Mouse (Mus musculus) lung, embryonic 15.5 days (tissue): ENCODE measurements around the gene Prpf8. TPM values are rescaled to one million over a fixed set of nuclear protein-coding genes. Genes with fewer than 3 reads are reported as not detected.
A peak's percentile ranks its signal among the peaks of the same experiment; 100 is the strongest.

Experiments
- ATAC-seq: fragments of 200-750 bp; cut with Nextera tagmentation; 2 replicates; pipeline ENCODE4 v1.8.0; 2017; ENCODE audit warnings: moderate number of reproducible peaks, borderline replicate concordance; ENCODE audit not compliant: low FRiP score, low TSS enrichment; ENCODE audit errors: extremely low read depth
- H3K27ac ChIP-seq: fragments of 300-500 bp; sonication (generic); 2 replicates; pipeline ENCODE4 v1.5.1; 2015; ENCODE audit warnings: moderate library complexity, mild to moderate bottlenecking, inconsistent platforms
- H3K27me3 ChIP-seq: fragments of 300-500 bp; sonication (generic); 2 replicates; pipeline ENCODE4 v1.6.1; 2015; ENCODE audit warnings: inconsistent platforms
- H3K36me3 ChIP-seq: fragments of 300-500 bp; sonication (generic); 2 replicates; pipeline ENCODE4 v1.6.1; 2015; ENCODE audit warnings: inconsistent platforms
- H3K4me1 ChIP-seq: fragments of 300-500 bp; sonication (generic); 2 replicates; pipeline ENCODE4 v1.6.1; 2015; ENCODE audit warnings: inconsistent platforms
- H3K4me2 ChIP-seq: fragments of 300-500 bp; sonication (generic); 2 replicates; pipeline ENCODE4 v1.6.1; 2015; ENCODE audit warnings: inconsistent platforms, mild to moderate bottlenecking, moderate library complexity
- H3K4me3 ChIP-seq: fragments of 300-500 bp; sonication (generic); 2 replicates; pipeline ENCODE4 v1.5.1; 2015; ENCODE audit warnings: mild to moderate bottlenecking, inconsistent platforms
- H3K9ac ChIP-seq: fragments of 300-500 bp; sonication (generic); 2 replicates; pipeline ENCODE4 v1.6.1; 2015; ENCODE audit warnings: inconsistent platforms
- H3K9me3 ChIP-seq: fragments of 300-500 bp; sonication (generic); 2 replicates; pipeline ENCODE4 v1.6.1; 2016; ENCODE audit warnings: inconsistent platforms
- WGBS: fragments of 180-500 bp; shearing (Covaris S2); methylation state at CpG from one replicate; pipeline ENCODE4 v1.1.7; 2015; 5-methylcytosine and 5-hydroxymethylcytosine counted together
- polyA plus RNA-seq: library from polyadenylated mRNA; unstranded; fragments of >200 nt; fragmentation: Nextera tagmentation; extraction: Ambion mirVana; gene quantifications from 2 replicates; pipeline ENCODE4 v1.2.1, GENCODE M21; 2015

The Prpf8 gene
- polyA plus RNA-seq, 1 experiment from 2014 or later = 56.9 TPM

DNA sequence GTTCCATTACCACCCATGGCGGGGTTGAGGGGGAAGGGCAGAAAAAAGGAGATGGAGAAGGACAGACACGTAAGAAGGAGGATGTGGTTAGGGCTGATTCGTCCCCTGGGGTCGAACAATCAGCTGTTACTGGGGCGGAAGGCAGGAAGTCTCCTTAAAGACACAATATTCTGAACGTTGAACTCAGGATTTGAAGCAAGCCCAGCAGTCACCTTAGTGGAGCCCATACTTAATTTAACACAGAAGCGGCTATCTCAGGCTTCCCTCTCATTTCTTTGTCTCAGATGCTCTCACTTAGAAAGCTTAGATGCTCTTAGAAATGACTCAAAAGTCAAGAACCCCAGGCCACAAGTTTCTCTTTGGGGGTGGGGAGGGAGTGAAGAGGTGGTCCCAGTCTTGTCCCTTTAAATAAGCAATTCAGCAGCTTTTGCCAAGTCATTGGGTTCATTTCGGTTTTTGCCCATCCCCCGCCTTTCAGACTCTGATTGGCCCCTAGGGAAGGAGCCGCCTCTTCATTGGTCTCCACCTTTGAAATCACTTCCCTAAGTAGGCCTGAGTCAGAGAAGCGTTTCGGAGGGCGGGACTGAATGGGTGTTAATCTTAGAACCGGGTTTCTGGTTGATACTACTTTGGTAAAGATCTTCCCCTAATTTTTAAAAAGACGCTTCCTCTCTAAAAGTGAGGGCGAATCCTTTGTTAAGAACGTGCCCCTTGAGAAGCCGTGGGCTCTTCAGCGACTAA is 26.3 kb upstream of the Prpf8 start:
- Histone ChIP-seq H3K9ac (peak overlapping the region; percentile 59), H3K27ac (peak overlapping the region; percentile 98), H3K4me2 (peak overlapping the region; percentile 98), H3K9me3 (no peaks in the 10 kb centered on the region), H3K27me3 (no peaks in the 10 kb centered on the region), H3K4me3 (peak overlapping the region; percentile 46), H3K4me1 (peaks cover 35% of the 10 kb centered on the region), H3K36me3 (peaks cover 3% of the 10 kb centered on the region)
- peak; percentile 59; the same call in 1 of the 2 replicates for ATAC-seq
- 6% methylated on average over 19 of the region's 19 CpGs for WGBS

DNA sequence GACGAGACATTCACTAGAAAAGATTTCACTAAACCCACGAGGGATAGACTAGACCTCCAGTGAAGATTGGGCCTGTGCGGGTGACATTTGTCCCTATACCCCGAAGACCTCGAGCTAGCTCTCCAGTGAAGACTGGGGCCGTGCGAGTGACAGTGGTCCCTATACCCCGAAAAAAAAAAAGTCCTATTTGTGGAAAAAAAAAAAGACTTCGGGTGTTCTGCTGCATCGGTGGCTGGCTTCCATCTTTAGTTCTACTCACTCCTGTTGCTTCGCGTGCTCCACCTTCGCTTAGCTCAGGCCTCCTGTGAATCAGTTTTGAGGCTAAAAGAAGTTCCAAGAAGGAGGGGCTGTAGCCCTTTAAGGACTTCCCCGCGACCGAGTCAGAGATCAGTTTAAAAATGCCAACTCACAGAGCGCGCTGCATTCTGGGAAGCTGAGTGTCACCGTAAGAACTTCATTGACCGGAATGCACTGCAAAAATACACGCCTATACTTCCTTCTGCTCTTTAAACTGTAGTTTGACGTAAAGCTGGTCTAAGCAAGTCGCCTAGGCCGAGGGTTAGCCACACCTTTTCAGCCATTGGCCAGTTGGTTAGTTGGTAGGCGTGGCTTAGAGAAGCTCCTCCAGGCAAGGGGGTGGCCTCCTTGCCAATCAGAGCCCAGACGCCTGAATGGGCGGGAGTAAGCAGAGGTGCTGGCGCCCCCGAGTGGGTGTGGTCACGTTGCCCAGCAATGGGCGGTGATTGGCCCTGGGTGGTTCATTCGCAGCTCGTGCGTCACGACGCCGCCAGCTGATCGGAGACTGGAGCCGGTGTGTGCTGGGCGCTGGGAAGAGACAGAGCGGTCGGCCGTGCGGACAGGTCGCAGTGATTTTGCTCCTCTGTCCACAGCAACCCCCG is 25.5 kb upstream of the Prpf8 start, which contains the start of gene Tlcd2:
TSS of gene Tlcd2 (plus strand) at position 872 of the 899 bp plus-strand sequence.
- Histone ChIP-seq H3K4me2 (peak within 1 kb of the TSS; percentile 98), H3K4me3 (peak within 1 kb of the TSS; percentile 89), H3K27ac (peak within 1 kb of the TSS; percentile 98), H3K4me1 (peaks cover 35% of the 10 kb centered on the region), H3K36me3 (peaks cover 8% of the 10 kb centered on the region), H3K9me3 (no peaks in the 10 kb centered on the region), H3K27me3 (no peaks in the 10 kb centered on the region), H3K9ac (peak within 1 kb of the TSS; percentile 62)
- under 1% methylated on average over 46 of the region's 46 CpGs for WGBS
- ATAC-seq = peak; percentile 92

DNA sequence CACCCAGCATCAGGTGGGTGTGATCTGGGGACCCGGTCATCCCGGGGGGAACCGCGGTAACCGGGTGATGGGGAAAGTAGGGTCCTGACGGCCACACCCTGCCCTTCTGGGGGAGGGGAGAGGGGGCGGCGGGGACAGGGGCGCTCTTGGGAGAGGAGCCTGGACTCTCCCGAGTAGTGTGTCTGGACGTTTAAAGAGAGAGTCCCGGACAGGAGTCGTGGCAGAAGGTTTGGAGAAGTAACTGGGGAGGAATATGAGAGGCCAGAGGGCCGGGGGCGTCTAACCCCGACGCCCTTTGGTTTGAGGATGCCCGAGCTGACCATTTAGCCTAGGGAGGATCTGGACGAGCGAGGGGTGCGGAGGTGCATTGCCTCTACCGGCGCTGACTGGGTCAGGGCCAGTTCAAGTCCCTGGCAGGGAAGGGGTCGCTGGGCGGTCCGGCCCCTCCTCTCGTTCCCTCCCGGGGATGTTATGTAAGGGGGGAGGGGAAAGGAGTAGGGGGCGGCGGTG is 24.8 kb upstream of the Prpf8 start:
- Histone ChIP-seq H3K27ac (peak overlapping the region; percentile 65), H3K4me1 (peaks cover 35% of the 10 kb centered on the region), H3K4me3 (peak overlapping the region; percentile 89), H3K36me3 (peaks cover 8% of the 10 kb centered on the region), H3K4me2 (peak overlapping the region; percentile 98), H3K27me3 (no peaks in the 10 kb centered on the region), H3K9me3 (no peaks in the 10 kb centered on the region), H3K9ac (peak overlapping the region; percentile 62)
- peak; percentile 2; the same call in 1 of the 2 replicates for ATAC-seq
- under 1% methylated on average over 28 of the region's 30 CpGs for WGBS

DNA sequence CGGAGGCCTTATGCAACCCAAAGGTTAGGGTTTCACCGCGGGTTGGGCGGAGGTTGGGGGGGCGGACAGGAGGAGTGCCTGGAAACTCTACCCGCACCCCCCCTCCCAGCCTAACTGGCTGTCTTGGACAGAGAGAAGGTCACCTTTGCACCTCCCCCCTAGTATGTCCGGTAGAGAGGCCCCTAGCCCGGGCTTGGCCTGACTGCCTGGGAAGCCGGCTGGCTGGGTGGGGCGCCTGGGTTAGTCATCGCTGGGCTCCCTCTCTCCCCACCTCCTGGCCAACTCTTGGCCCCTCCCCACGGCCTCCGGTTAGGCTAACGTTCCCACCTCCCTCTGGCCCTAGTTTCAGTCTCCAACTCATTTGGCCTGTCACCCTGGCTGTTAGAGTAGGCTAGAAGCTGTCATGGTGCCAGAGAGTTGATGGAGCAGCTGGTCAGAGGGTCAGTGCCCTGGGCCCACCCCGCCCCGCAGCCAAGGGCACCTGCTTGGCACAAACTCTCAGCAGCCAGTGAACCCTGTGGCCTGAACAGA is 24.3 kb upstream of the Prpf8 start:
- peaks cover 36% of the 10 kb centered on the region for H3K4me1 ChIP-seq
- ATAC-seq = no peak
- H3K4me3 ChIP-seq = peak overlapping the region; percentile 89
- peak overlapping the region; percentile 62 for H3K9ac ChIP-seq
- H3K9me3 ChIP-seq = no peaks in the 10 kb centered on the region
- H3K4me2 ChIP-seq = peak overlapping the region; percentile 98
- WGBS = 1% methylated on average over 15 of the region's 16 CpGs
- H3K27ac ChIP-seq = peak overlapping the region; percentile 65
- no peaks in the 10 kb centered on the region for H3K27me3 ChIP-seq
- H3K36me3 ChIP-seq = peaks cover 8% of the 10 kb centered on the region

DNA sequence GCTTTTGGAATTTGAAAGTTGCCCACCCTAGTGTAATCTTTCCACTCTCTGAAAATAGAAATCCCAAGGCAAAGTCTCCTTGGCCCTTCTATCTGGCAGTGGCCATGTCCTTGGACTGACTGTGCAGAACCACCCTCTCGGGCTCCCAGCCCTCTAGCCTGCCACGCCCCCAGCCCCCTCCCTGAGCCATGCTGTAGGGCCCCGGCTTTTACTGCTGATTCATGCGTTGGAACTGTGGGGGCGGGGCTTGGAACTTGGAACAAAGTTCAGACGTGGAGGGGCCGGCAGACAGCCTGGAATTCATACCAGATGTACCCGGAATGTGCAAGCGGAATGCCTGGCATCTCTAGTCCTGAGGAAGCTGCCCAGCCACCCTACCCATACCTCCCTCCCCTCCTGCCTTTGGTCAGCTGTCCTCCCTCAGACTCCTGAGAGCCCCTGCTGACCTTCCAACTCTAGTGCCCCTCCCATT is 23.7 kb upstream of the Prpf8 start:
- Histone ChIP-seq H3K27me3 (no peaks in the 10 kb centered on the region), H3K9ac (peak overlapping the region; percentile 62; the same call in 1 of the 2 replicates), H3K4me2 (peak overlapping the region; percentile 98), H3K4me3 (peak overlapping the region; percentile 89), H3K9me3 (no peaks in the 10 kb centered on the region), H3K4me1 (peaks cover 42% of the 10 kb centered on the region), H3K27ac (peak overlapping the region; percentile 65), H3K36me3 (peaks cover 8% of the 10 kb centered on the region)
- peak; percentile 16; the same call in 1 of the 2 replicates for ATAC-seq
- WGBS = under 1% methylated on average over 9 of the region's 9 CpGs

DNA sequence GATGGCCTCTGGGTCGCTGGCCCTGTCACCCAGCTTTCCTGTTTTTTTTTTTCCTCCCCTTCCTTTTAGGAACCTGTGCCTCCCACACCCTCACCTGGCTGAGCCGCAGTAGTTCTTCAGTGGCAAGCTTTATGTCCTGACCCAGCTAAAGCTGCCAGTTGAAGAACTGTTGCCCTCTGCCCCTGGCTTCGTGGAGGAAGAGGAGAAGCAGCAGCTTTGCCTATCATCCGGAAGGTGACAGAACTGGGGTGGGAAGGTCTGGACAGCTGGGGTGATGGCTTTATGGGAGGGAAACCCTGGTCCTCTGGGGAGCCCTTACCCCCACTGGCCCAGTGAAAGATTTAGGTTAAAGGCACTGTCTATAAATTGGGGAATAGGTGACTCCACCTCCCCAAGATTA is 23.0 kb upstream of the Prpf8 start:
- no peak for ATAC-seq
- WGBS = 51% methylated on average over 4 of the region's 4 CpGs
- Histone ChIP-seq H3K27ac (peak overlapping the region; percentile 65), H3K4me1 (peaks cover 48% of the 10 kb centered on the region), H3K4me3 (no peak overlapping the region), H3K27me3 (no peaks in the 10 kb centered on the region), H3K36me3 (peaks cover 8% of the 10 kb centered on the region), H3K4me2 (peak overlapping the region; percentile 98), H3K9ac (peak overlapping the region; percentile 21; the same call in 1 of the 2 replicates), H3K9me3 (no peaks in the 10 kb centered on the region)

DNA sequence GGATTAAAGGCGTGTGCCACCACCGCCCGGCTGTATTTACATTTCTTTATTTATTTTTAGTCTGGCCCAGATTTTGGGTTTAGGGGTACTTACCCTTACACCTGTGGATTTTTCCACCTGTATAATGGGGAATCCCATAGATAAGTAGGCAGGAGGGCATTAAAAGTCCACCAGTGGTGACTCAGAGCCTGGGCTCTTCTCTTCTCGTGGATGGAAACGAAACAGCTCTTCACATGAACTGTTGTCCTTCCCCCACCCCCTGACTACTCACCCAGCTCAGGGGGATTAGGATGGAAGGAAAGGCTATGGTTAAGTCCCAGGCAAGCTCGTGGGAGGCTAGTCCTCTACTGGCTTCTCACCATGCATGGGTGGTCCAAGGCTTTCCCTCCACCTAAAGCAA is 22.2 kb upstream of the Prpf8 start:
- H3K4me3 ChIP-seq = no peak overlapping the region

DNA sequence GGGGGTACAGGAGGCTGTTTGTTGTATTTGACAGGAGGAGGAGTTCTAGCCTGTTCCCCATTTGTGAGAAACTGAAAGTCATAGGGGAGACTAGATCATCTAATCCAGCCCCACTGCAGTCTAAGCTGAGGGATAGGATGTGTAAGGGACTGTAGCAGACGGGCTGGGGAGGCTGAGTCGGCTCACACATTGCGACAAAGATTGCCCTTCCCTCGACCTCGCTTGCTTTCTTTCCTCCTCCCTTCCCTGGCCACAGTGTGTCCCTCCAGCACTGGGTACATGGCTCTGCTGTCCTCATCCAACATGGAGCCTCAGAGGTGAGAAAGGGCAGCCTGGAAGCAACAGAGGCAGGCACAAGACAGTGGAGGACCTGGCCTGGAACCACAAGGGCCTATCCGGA is 21.6 kb upstream of the Prpf8 start:
- H3K9me3 ChIP-seq = no peaks in the 10 kb centered on the region
- no peaks in the 10 kb centered on the region for H3K27me3 ChIP-seq
- no peak overlapping the region for H3K4me2 ChIP-seq
- no peak overlapping the region for H3K9ac ChIP-seq
- H3K4me3 ChIP-seq = no peak overlapping the region
- peaks cover 38% of the 10 kb centered on the region for H3K4me1 ChIP-seq
- peaks cover 8% of the 10 kb centered on the region for H3K36me3 ChIP-seq
- WGBS = 79% methylated on average over 6 of the region's 6 CpGs
- H3K27ac ChIP-seq = no peak overlapping the region
- ATAC-seq = no peak

More for the DNA sequence above, 22.2 kb upstream of the Prpf8 start:
- Histone ChIP-seq H3K4me1 (peaks cover 44% of the 10 kb centered on the region), H3K36me3 (peaks cover 8% of the 10 kb centered on the region), H3K27me3 (no peaks in the 10 kb centered on the region), H3K27ac (no peak overlapping the region), H3K9ac (no peak overlapping the region), H3K4me2 (no peak overlapping the region), H3K9me3 (no peaks in the 10 kb centered on the region)
- WGBS = 82% methylated on average over 6 of the region's 6 CpGs
- no peak for ATAC-seq

DNA sequence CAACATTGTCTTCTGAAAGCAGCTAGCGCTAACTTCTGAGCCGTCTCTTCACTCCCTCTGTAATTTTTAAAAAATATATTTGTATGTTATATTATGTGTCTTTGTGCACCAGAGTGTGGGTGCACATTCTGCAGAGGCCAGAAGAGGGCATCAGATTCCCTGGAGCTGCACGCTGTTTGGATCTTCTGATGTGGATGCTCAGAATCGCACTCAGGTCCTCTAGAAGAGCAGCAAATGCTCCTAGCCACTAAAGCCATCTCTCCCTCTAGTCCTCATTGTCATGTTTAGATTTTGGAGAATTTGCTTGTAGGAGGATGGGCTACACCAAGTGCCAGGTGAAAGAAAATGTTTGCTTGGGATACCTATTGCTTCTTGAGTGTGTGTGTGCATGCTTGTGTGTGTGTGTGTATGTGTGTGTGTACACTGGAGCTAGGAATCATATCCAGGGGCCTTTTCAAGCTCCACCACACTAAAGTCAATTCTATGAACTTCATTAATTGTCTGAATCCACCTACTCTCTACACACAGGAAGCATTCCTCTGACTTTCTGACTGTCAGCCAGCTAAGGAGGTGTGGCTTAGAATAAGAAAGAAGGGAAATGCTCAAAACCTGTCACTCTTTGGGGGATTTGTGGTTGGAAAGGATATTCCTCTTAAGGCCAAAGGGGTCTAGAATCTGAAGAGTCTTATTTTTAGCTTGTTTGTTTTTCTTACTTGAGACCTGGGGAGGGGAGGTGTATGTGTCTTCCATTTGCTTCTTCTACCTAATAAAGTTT is 19.7 kb upstream of the Prpf8 start:
- Histone ChIP-seq H3K9ac (no peak overlapping the region), H3K27ac (no peak overlapping the region), H3K36me3 (peaks cover 8% of the 10 kb centered on the region), H3K4me1 (peaks cover 33% of the 10 kb centered on the region), H3K4me3 (no peak overlapping the region), H3K4me2 (no peak overlapping the region; the same call in 1 of the 2 replicates), H3K9me3 (no peaks in the 10 kb centered on the region), H3K27me3 (no peaks in the 10 kb centered on the region)
- 96% methylated on average over 4 of the region's 4 CpGs for WGBS
- ATAC-seq = no peak

DNA sequence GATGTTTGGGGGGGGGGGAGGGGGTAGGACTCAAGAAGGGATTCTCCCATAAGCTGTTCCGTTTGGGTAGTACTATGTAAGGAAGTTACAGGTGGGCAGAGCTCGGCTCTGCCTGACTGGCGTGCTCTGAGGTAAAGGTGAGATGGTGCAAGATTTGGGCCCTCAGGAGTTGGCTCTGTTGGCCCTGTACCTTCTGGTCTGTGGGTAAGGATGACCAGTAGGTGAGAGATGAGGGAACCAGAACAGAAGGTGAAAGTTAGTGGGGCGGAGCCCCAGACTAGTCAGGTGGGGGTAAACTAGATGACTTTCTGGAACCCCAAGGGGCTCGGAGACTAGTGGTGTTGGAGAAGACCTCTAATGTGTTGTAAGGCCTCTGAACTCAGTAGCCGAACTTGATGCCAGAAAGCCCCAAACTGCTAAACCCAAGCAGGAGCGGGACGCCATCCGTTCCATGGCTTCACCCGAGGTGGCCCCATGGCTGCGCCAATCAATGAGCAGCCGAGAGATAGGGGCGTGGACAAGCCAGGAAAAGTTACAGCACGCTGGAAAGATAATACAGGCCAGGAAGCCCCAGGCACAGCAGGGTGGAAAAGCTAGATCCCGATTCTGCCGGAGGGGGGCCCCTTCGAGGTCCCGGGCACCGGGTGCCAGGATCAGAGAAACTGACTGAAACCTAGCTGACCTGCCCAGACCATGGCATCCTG is 19.0 kb upstream of the Prpf8 start:
- 15% methylated on average over 19 of the region's 19 CpGs for WGBS
- Histone ChIP-seq H3K27ac (0 out of 2 replicates have a peak overlapping the region, but pooled peaks have one; percentile 20), H3K27me3 (no peaks in the 10 kb centered on the region), H3K9ac (peak overlapping the region; percentile 61), H3K4me2 (peak overlapping the region; percentile 94), H3K4me1 (peaks cover 25% of the 10 kb centered on the region), H3K36me3 (peaks cover 8% of the 10 kb centered on the region), H3K4me3 (peak overlapping the region; percentile 56), H3K9me3 (no peaks in the 10 kb centered on the region)
- ATAC-seq = peak; percentile 81
